Mouse (Mus musculus) Patski (cell line): Measurements from ENCODE around the gene Dab2. TPM values are rescaled to one million over a fixed set of nuclear protein-coding genes. Genes with fewer than 3 reads are reported as not detected.

Experiments
- ATAC-seq: fragments of 100-300 bp; one replicate; pipeline ENCODE4 v1.8.0; 2021
- CTCF ChIA-PET: fragments of 350-600 bp; sonication (Branson Sonifier 250); formaldehyde crosslinking; loops from one replicate; lab custom pipeline; 2022; ENCODE audit warnings: inconsistent platforms; lab: Charles Lee
- POLR2A ChIA-PET: fragments of 350-600 bp; sonication (Branson Sonifier 250); formaldehyde crosslinking; loops from one replicate; lab custom pipeline; 2022; ENCODE audit warnings: antibody characterized with exemption, inconsistent platforms; lab: Charles Lee
- DNase-seq: peaks from one replicate; pipeline ENCODE4 v3.0.0-alpha.2; 2011; ENCODE audit warnings: low read depth, low spot score
- H3K27me3 ChIP-seq: fragments of 371-371 bp; one replicate; pipeline ENCODE4 v1.5.1; 2021
- CTCF ChIP-seq: fragments of 100-300 bp; IDR thresholded peaks from one replicate; pipeline ENCODE4 v1.5.1; 2021
- in situ Hi-C: fragments of 300-500 bp; cut with MboI; formaldehyde crosslinking; loops from 3 replicates; pipeline ENCODE4 v1.11.1; 2018; ENCODE audit warnings: low pct_unique_long_range_greater_than_20kb, mixed read lengths
- polyA plus RNA-seq: library from polyadenylated mRNA; unstranded; gene quantifications from one replicate; pipeline ENCODE4 v1.2.3, GENCODE M21; 2021

The Dab2 gene
- polyA plus RNA-seq, 1 experiment from 2014 or later: 87.5 TPM

DNA sequence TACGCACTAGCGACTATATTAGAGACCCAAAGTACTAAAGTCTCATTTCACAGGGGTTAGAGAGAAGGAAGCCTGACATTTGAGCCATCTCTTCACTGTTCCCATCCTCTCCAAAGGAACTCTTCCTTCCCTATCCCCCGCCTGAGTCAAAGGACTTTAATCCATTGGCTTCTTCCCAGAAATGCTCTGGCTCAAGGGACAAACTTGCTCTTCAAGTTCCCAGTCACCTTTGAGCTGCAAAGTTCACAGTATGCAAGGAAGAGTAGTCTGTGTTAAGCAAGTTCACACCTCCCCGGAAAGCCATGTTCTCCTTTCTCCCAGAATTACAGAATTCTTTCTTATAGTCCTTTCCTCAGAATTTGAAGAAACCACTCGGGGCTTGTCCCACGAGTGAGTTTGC is 107.2 kb downstream of the Dab2 start:
- H3K27me3 ChIP-seq: no peaks in the 10 kb centered on the region
- TF ChIP-seq CTCF: no peak
- DNase-seq (no peak), ATAC-seq (no peak)
- ChIA-PET CTCF (interaction anchor here (0.8 to 1.5 kb wide), 2 partner anchors 17 to 29 kb away, joined by 3 to 4 read pairs; no protein-coding TSS in a partner anchor), POLR2A (no interaction called here)
- in situ Hi-C loops: no loop called here

DNA sequence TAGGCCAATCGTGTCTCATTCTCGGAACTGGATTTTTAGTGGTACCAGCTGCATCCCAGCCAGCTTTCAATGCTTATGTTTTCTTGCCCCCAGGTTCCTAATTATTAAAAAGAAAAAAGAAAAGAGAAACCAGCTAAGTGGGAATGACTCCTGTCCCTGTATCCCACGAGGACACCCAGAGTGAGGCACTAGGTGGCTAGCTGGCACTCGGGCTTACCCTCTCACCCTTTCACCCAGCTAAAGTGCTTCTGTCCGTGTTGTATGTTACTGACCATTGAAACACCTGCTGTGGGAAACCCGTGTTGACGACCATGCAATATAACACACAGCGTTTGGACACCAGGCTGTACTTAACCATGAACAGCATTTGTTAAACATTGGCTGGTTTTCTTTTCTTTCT is 109.4 kb downstream of the Dab2 start:
- no peak for DNase-seq
- ChIA-PET CTCF (interaction anchor here (0.9 kb wide), 1 partner anchor 17 kb away, joined by 3 read pairs; no protein-coding TSS in a partner anchor), POLR2A (no interaction called here)
- TF ChIP-seq CTCF: no peak
- no peak for ATAC-seq
- in situ Hi-C loops: no loop called here
- no peaks in the 10 kb centered on the region for H3K27me3 ChIP-seq

DNA sequence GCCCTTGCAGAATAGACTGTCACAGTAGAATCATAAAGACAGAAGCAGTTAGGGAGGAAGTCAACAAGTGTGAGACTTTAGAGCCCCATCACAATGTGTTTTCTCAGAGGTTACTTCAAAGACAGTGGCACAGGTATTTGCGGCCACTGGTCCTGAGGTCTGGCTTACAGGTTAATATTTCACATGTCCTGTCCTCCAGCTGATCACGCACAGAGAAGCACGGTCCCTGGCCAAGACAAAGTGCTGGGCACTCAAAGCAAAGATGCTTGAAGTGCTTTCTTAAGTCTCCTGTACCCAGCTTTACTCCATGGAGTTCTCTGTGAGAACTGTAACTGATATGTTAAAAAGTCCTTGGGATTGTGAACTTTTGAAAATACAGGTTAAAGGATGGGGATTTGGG is 110.6 kb downstream of the Dab2 start:
- ChIA-PET POLR2A (no interaction called here), CTCF (no interaction called here)
- DNase-seq (no peak), ATAC-seq (no peak)
- no peaks in the 10 kb centered on the region for H3K27me3 ChIP-seq
- TF ChIP-seq CTCF: no peak
- in situ Hi-C loops: no loop called here

DNA sequence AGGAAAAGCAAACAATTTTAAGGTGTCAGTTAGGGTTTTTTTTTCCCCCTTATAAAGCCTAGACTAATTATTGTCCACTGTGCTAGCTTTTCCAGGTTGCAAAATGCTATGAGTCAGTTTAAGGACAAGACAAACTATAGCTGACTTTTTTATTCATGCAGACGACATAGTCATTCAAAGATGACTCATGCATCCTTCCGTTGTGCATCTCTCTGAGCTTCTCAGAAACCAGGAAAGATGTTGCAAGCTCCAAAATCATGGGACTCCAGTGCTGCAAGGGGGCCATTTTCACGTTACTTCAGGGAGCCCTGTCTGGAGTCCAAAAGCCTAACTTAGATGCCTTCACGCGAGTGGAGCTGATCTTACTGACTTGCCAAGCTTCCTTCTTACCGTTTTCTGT is 111.7 kb downstream of the Dab2 start:
- in situ Hi-C loops: no loop called here
- TF ChIP-seq CTCF: no peak
- ATAC-seq: peak; percentile 87
- ChIA-PET POLR2A (no interaction called here), CTCF (interaction anchor here (1.4 kb wide), 1 partner anchor 173 kb away, joined by 5 read pairs; no protein-coding TSS in a partner anchor)
- H3K27me3 ChIP-seq: no peaks in the 10 kb centered on the region
- peak; percentile 66 for DNase-seq

DNA sequence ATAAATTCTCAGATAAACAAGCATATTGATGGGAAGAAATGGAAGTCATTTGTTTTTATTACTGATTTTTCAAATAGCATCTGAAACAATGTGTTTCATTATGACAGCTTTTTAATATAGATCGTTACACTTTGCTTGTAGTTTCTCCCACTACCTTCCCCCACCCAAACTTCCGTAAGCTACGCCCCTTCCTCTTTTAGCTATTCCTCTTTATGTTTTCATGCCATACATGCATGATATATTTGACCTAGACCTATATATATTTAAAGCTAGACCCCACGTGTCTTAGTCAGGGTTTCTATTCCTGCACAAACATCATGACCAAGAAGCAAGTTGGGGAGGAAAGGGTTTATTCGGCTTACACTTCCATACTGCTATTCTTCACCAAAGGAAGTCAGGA is 115.7 kb downstream of the Dab2 start:
- ChIA-PET POLR2A (no interaction called here), CTCF (no interaction called here)
- DNase-seq (no peak), ATAC-seq (no peak)
- no peaks in the 10 kb centered on the region for H3K27me3 ChIP-seq
- in situ Hi-C loops: no loop called here
- no peak for TF ChIP-seq CTCF

DNA sequence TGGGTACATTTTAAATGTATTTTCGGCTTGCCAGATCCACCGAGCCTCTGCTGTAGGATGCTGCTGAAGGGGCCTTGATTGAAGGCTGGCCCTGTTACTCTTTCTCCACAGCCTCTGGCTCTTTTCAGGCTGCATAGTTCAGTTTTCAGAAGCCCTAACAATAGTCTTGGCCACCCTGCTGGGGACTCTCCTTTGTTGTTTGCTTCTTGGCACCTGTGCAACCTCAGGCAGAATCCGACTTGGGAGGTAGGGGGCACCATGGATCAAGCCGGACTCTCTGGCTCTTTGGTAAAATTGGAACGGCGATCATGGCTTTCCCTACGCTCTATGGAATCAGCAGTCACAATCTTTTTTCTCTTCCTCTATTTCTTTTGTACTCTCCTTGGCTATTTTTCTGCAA is 132.2 kb downstream of the Dab2 start:
- ATAC-seq (no peak), DNase-seq (no peak)
- no peaks in the 10 kb centered on the region for H3K27me3 ChIP-seq
- ChIA-PET CTCF (interaction anchor here (1.0 to 1.5 kb wide), 3 partner anchors 139 to 220 kb away, joined by 3 to 5 read pairs (median 4); no protein-coding TSS in a partner anchor), POLR2A (no interaction called here)
- in situ Hi-C loops: loop anchor here (5.0 to 25.0 kb wide), 2 partner anchors 131 to 194 kb away; no protein-coding TSS in a partner anchor
- no peak for TF ChIP-seq CTCF

DNA sequence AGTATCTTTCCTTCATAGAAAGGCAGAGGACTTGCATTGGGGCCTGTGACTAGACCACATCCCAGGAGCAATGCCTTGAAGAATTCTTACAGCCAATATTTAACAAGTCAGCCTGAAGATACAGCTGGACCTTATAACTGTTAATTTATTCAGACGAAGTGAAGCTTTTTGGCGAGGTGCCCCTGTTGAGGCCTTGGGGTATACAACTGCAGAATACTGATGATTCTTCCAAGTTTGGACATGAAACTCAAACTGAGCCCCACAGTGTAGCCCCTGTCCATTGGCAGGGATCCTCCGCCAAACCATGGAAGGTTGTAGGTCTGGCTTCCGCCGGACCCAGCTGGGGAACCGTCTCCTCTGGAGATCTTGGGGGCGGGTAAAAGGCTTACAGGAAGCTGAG is 132.8 kb downstream of the Dab2 start:
- DNase-seq (no peak), ATAC-seq (no peak)
- in situ Hi-C loops: loop anchor here (5.0 to 25.0 kb wide), 2 partner anchors 130 to 195 kb away; no protein-coding TSS in a partner anchor
- ChIA-PET POLR2A (no interaction called here), CTCF (interaction anchor here (1.4 kb wide), 1 partner anchor 138 kb away, joined by 5 read pairs; no protein-coding TSS in a partner anchor)
- no peaks in the 10 kb centered on the region for H3K27me3 ChIP-seq
- no peak for TF ChIP-seq CTCF

DNA sequence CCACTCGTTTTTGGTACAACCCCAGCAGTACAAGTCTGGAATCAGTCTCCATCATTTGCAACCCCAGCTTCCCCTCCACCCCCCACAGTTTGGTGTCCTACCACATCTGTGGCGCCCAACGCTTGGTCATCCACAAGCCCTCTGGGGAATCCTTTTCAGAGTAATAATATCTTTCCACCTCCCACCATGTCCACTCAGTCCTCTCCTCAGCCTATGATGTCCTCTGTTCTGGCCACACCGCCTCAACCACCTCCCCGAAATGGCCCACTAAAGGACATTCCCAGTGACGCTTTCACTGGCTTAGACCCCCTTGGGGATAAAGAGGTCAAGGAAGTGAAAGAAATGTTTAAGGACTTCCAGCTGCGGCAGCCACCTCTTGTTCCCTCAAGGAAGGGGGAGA is 135.7 kb downstream of the Dab2 start:
- in situ Hi-C loops: loop anchor here (25.0 kb wide), 1 partner anchor 127 kb away; no protein-coding TSS in a partner anchor
- DNase-seq (no peak), ATAC-seq (no peak)
- no peak for TF ChIP-seq CTCF
- POLR2A ChIA-PET: interaction anchor here (1.1 kb wide), 1 partner anchor 178 kb away, joined by 3 read pairs; no protein-coding TSS in a partner anchor
- CTCF ChIA-PET: interaction anchor here (0.8 to 3.5 kb wide), 8 partner anchors 12 to 201 kb away, joined by 3 to 36 read pairs (median 5); no protein-coding TSS in a partner anchor
- H3K27me3 ChIP-seq: no peaks in the 10 kb centered on the region

DNA sequence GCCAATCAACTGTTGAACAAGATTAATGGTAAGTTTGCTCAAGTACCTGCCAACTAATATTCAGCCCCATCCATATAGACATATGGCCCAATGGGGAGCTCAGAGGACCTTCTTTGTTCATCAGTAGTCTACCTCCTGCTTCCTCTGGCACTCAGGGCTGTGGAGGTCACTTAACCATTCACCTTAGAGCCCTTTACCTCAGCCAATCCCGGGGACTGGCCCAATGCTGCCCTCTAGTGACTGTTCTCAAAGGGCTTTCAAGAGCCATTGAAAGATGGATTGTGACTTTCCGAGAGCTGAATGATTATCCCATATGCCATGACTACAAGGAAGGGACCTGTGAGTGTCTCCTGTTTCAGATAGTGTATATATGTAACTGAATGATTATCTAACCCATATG is 136.2 kb downstream of the Dab2 start:
- peak; percentile 88 for TF ChIP-seq CTCF

DNA sequence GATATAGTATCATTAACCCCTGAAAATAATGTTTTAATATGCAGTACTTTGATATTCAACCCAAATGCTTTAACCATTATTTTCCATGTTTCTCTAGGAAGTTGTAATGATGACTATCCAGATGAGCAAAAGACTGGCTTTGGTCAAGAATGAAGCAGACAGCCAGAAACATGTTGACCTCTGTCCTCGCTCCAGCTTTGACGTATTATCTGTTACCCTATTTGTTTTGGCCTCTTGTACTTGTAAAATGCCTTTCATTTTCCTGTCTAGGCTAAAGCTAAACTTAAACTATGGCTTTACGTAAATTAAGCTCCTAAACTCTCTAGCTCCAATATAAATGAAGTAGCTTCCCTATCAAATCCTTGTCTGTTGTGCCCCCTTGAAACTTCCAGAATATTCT is 139.1 kb downstream of the Dab2 start:
- no peaks in the 10 kb centered on the region for H3K27me3 ChIP-seq
- TF ChIP-seq CTCF: no peak
- DNase-seq (no peak), ATAC-seq (no peak)
- POLR2A ChIA-PET: no interaction called here
- CTCF ChIA-PET: interaction anchor here (0.8 to 2.2 kb wide), 4 partner anchors 10 to 201 kb away, joined by 3 to 6 read pairs (median 6); no protein-coding TSS in a partner anchor
- in situ Hi-C loops: loop anchor here (25.0 kb wide), 1 partner anchor 124 kb away; no protein-coding TSS in a partner anchor

More for the DNA sequence above, 136.2 kb downstream of the Dab2 start:
- ChIA-PET POLR2A (interaction anchor here (1.1 kb wide), 1 partner anchor 178 kb away, joined by 3 read pairs; no protein-coding TSS in a partner anchor), CTCF (interaction anchor here (0.8 to 3.5 kb wide), 14 partner anchors 8 to 199 kb away, joined by 3 to 36 read pairs (median 4); no protein-coding TSS in a partner anchor)
- in situ Hi-C loops: loop anchor here (25.0 kb wide), 1 partner anchor 127 kb away; no protein-coding TSS in a partner anchor
- no peaks in the 10 kb centered on the region for H3K27me3 ChIP-seq
- ATAC-seq (no peak), DNase-seq (no peak)

DNA sequence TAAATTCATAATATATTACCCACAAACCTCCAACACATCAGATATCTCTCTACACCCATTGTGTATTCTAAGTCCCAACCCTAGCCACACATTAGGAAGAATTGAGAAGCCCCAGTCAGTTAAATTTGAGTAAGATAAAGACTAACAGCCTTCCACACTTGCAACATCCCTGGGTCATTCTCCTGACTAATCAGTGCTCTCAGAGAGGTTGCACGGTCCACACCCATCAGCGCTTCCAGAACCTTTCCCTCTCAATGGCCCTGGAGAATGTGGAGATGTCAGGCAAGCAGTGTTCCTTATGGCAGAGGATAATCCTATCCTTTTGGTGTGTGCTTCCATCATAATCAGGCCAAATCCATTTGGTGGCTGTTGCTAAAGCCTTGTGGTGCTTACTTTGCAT is 144.9 kb downstream of the Dab2 start:
- POLR2A ChIA-PET: interaction anchor here (0.6 kb wide), 1 partner anchor 19 kb away, joined by 3 read pairs; no protein-coding TSS in a partner anchor
- ATAC-seq (no peak), DNase-seq (no peak)
- H3K27me3 ChIP-seq: no peaks in the 10 kb centered on the region
- TF ChIP-seq CTCF: no peak
- CTCF ChIA-PET: interaction anchor here (0.6 to 0.9 kb wide), 2 partner anchors 13 to 94 kb away, joined by 3 read pairs; no protein-coding TSS in a partner anchor
- in situ Hi-C loops: loop anchor here (25.0 kb wide), 1 partner anchor 118 kb away; no protein-coding TSS in a partner anchor
